Mouse (Mus musculus) kidney, embryonic 15.5 days (tissue): Measurements from ENCODE around the gene Mpped2. TPM values are rescaled to one million over a fixed set of nuclear protein-coding genes. Genes with fewer than 3 reads are reported as not detected.

ENCODE experiments used
- ATAC-seq: fragments of 200-750 bp; cut with Nextera tagmentation; replicated peaks from 2 replicates; pipeline ENCODE4 v1.8.0; 2017; ENCODE audit warnings: moderate TSS enrichment; ENCODE audit not compliant: low FRiP score
- H3K27ac ChIP-seq: fragments of 300-500 bp; sonication (generic); 2 replicates; pipeline ENCODE4 v1.5.1; 2015; ENCODE audit warnings: mild to moderate bottlenecking, inconsistent platforms
- H3K27me3 ChIP-seq: fragments of 300-500 bp; sonication (generic); 2 replicates; pipeline ENCODE4 v1.6.1; 2015; ENCODE audit warnings: inconsistent platforms
- H3K36me3 ChIP-seq: fragments of 300-500 bp; sonication (generic); 2 replicates; pipeline ENCODE4 v1.6.1; 2015; ENCODE audit warnings: inconsistent platforms
- H3K4me1 ChIP-seq: fragments of 300-500 bp; sonication (generic); 2 replicates; pipeline ENCODE4 v1.6.1; 2015; ENCODE audit warnings: inconsistent platforms
- H3K4me2 ChIP-seq: fragments of 300-500 bp; sonication (generic); 2 replicates; pipeline ENCODE4 v1.6.1; 2015; ENCODE audit warnings: moderate library complexity, mild to moderate bottlenecking, inconsistent platforms
- H3K4me3 ChIP-seq: fragments of 300-500 bp; sonication (generic); replicated peaks from 2 replicates; pipeline ENCODE4 v1.5.1; 2015; ENCODE audit warnings: mild to moderate bottlenecking, inconsistent platforms
- H3K9ac ChIP-seq: fragments of 300-500 bp; sonication (generic); 2 replicates; pipeline ENCODE4 v1.6.1; 2015; ENCODE audit warnings: mild to moderate bottlenecking, inconsistent platforms
- H3K9me3 ChIP-seq: fragments of 300-500 bp; sonication (generic); replicated peaks from 2 replicates; pipeline ENCODE4 v1.6.1; 2016; ENCODE audit warnings: inconsistent platforms
- WGBS: fragments of 180-500 bp; shearing (Covaris S2); methylation state at CpG from one replicate; pipeline ENCODE4 v1.1.7; 2015; ENCODE audit warnings: mixed read lengths; 5-methylcytosine and 5-hydroxymethylcytosine counted together
- polyA plus RNA-seq: library from polyadenylated mRNA; unstranded; fragments of >200 nt; fragmentation: Nextera tagmentation; extraction: Ambion mirVana; gene quantifications from 2 replicates; pipeline ENCODE4 v1.2.1, GENCODE M21; 2015

Mpped2 gene
- polyA plus RNA-seq, 1 experiment from 2014 or later = 29.5 TPM

- no peaks in the 10 kb centered on the region for H3K36me3 ChIP-seq
- H3K9ac ChIP-seq = no peak overlapping the region
- no peak for ATAC-seq
- peak overlapping the region; percentile 29 for H3K4me2 ChIP-seq
- no peak overlapping the region for H3K4me3 ChIP-seq
- H3K9me3 ChIP-seq = no peaks in the 10 kb centered on the region
- 0 out of 2 replicates have a peak, but pooled peaks cover 4% of the 10 kb centered on the region for H3K4me1 ChIP-seq
- no peak overlapping the region for H3K27ac ChIP-seq
- H3K27me3 ChIP-seq = no peaks in the 10 kb centered on the region; the same call in 1 of the 2 replicates
- 23% methylated on average over 9 of the region's 9 CpGs for WGBS
Observed at GRCm38 (mm10) chr2:106683185-106683831, 9.8 kb upstream of the Mpped2 start.

GRCm38 (mm10) chr2:106683832-106684231, 9.2 kb upstream of the Mpped2 start:
- H3K9ac ChIP-seq = no peak overlapping the region
- no peak for ATAC-seq
- H3K27ac ChIP-seq = no peak overlapping the region
- H3K4me3 ChIP-seq = no peak overlapping the region
- H3K4me2 ChIP-seq = peak overlapping the region; percentile 29; the same call in 1 of the 2 replicates
- 0 out of 2 replicates have a peak, but pooled peaks cover 4% of the 10 kb centered on the region for H3K4me1 ChIP-seq
- WGBS = 54% methylated on average over 4 of the region's 4 CpGs
- H3K9me3 ChIP-seq = no peaks in the 10 kb centered on the region
- H3K36me3 ChIP-seq = no peaks in the 10 kb centered on the region
- H3K27me3 ChIP-seq = no peaks in the 10 kb centered on the region; the same call in 1 of the 2 replicates

- no peak for ATAC-seq
- H3K4me2 ChIP-seq = peak overlapping the region; percentile 98
Observed at GRCm38 (mm10) chr2:106691753-106692363, 1.2 kb upstream of the Mpped2 start.

GRCm38 (mm10) chr2:106692405-106692782, 675 bp upstream of the Mpped2 start:
- peaks cover 38% of the 10 kb centered on the region for H3K4me1 ChIP-seq
- H3K9ac ChIP-seq = no peak overlapping the region
- H3K4me2 ChIP-seq = peak overlapping the region; percentile 98
- WGBS = 4% methylated on average over 14 of the region's 14 CpGs
- H3K36me3 ChIP-seq = no peaks in the 10 kb centered on the region
- H3K27me3 ChIP-seq = peaks cover 42% of the 10 kb centered on the region
- ATAC-seq = no peak
- H3K27ac ChIP-seq = peak overlapping the region; percentile 90; the same call in 1 of the 2 replicates
- H3K4me3 ChIP-seq = peak overlapping the region; percentile 76
- no peaks in the 10 kb centered on the region for H3K9me3 ChIP-seq

More at GRCm38 (mm10) chr2:106691753-106692363, 1.2 kb upstream of the Mpped2 start:
- Histone ChIP-seq H3K36me3 (no peaks in the 10 kb centered on the region), H3K9me3 (no peaks in the 10 kb centered on the region), H3K27me3 (peaks cover 37% of the 10 kb centered on the region), H3K4me1 (peaks cover 38% of the 10 kb centered on the region), H3K27ac (no peak overlapping the region), H3K4me3 (no peak overlapping the region), H3K9ac (no peak overlapping the region)
- WGBS = 14% methylated on average over 6 of the region's 6 CpGs

- H3K9ac ChIP-seq = peak overlapping the region; percentile 78
- peak overlapping the region; percentile 90 for H3K27ac ChIP-seq
- peak overlapping the region; percentile 76 for H3K4me3 ChIP-seq
- no peaks in the 10 kb centered on the region for H3K36me3 ChIP-seq
- peak overlapping the region; percentile 98 for H3K4me2 ChIP-seq
- no peaks in the 10 kb centered on the region for H3K9me3 ChIP-seq
- WGBS = under 1% methylated on average over 82 of the region's 91 CpGs
- peaks cover 38% of the 10 kb centered on the region for H3K4me1 ChIP-seq
- H3K27me3 ChIP-seq = peaks cover 57% of the 10 kb centered on the region
- ATAC-seq = peak; percentile 75
Observed at GRCm38 (mm10) chr2:106693702-106694566, 865 bp downstream of the Mpped2 start.

GRCm38 (mm10) chr2:106694567-106694885, 1.5 kb downstream of the Mpped2 start:
- ATAC-seq = no peak
- H3K27me3 ChIP-seq = peaks cover 61% of the 10 kb centered on the region
- peak overlapping the region; percentile 76 for H3K4me3 ChIP-seq
- H3K36me3 ChIP-seq = no peaks in the 10 kb centered on the region
- H3K27ac ChIP-seq = peak overlapping the region; percentile 90
- peaks cover 38% of the 10 kb centered on the region for H3K4me1 ChIP-seq
- H3K4me2 ChIP-seq = peak overlapping the region; percentile 98
- WGBS = under 1% methylated on average over 10 of the region's 10 CpGs
- H3K9ac ChIP-seq = peak overlapping the region; percentile 78
- H3K9me3 ChIP-seq = no peaks in the 10 kb centered on the region

- Histone ChIP-seq H3K9ac (peak overlapping the region; percentile 78), H3K9me3 (no peaks in the 10 kb centered on the region), H3K4me2 (peak overlapping the region; percentile 98), H3K27ac (peak overlapping the region; percentile 90), H3K36me3 (no peaks in the 10 kb centered on the region), H3K4me3 (peak overlapping the region; percentile 76), H3K4me1 (peaks cover 38% of the 10 kb centered on the region), H3K27me3 (peaks cover 63% of the 10 kb centered on the region)
- WGBS = 1% methylated on average over 41 of the region's 41 CpGs
- peak; percentile 46 for ATAC-seq
Observed at GRCm38 (mm10) chr2:106694886-106695733, 2.0 kb downstream of the Mpped2 start.

- WGBS = 2% methylated on average over 13 of the region's 13 CpGs
- peaks cover 38% of the 10 kb centered on the region for H3K4me1 ChIP-seq
- H3K27me3 ChIP-seq = peaks cover 59% of the 10 kb centered on the region
- peak overlapping the region; percentile 98 for H3K4me2 ChIP-seq
- no peaks in the 10 kb centered on the region for H3K9me3 ChIP-seq
- no peaks in the 10 kb centered on the region for H3K36me3 ChIP-seq
- H3K27ac ChIP-seq = no peak overlapping the region
- ATAC-seq = no peak
- H3K9ac ChIP-seq = 0 out of 2 replicates have a peak overlapping the region, but pooled peaks have one; percentile 78
- H3K4me3 ChIP-seq = peak overlapping the region; percentile 76
Observed at GRCm38 (mm10) chr2:106695734-106696022, 2.6 kb downstream of the Mpped2 start.

GRCm38 (mm10) chr2:106696372-106696771, 3.3 kb downstream of the Mpped2 start:
- H3K4me2 ChIP-seq = no peak overlapping the region; the same call in 1 of the 2 replicates
- H3K9me3 ChIP-seq = no peaks in the 10 kb centered on the region
- H3K27me3 ChIP-seq = peaks cover 55% of the 10 kb centered on the region
- H3K36me3 ChIP-seq = no peaks in the 10 kb centered on the region
- no peak overlapping the region for H3K27ac ChIP-seq
- H3K4me1 ChIP-seq = peaks cover 38% of the 10 kb centered on the region
- WGBS = 84% methylated on average over 8 of the region's 8 CpGs
- no peak overlapping the region for H3K9ac ChIP-seq
- no peak overlapping the region for H3K4me3 ChIP-seq
- ATAC-seq = no peak

- Histone ChIP-seq H3K36me3 (no peaks in the 10 kb centered on the region), H3K27me3 (no peaks in the 10 kb centered on the region)
Observed at GRCm38 (mm10) chr2:106705664-106706063, 12.6 kb downstream of the Mpped2 start.

GRCm38 (mm10) chr2:106707136-106707535, 14.1 kb downstream of the Mpped2 start:
- WGBS = 98% methylated on average over 2 of the region's 2 CpGs
- Histone ChIP-seq H3K9ac (no peak overlapping the region), H3K27ac (no peak overlapping the region), H3K4me3 (no peak overlapping the region), H3K36me3 (no peaks in the 10 kb centered on the region), H3K4me2 (no peak overlapping the region), H3K9me3 (no peaks in the 10 kb centered on the region), H3K27me3 (0 out of 2 replicates have a peak, but pooled peaks cover 2% of the 10 kb centered on the region), H3K4me1 (peaks cover 32% of the 10 kb centered on the region)
- no peak for ATAC-seq

More at GRCm38 (mm10) chr2:106705664-106706063, 12.6 kb downstream of the Mpped2 start:
- peak; percentile 52 for ATAC-seq
- 50% methylated on average over 5 of the region's 5 CpGs for WGBS
- H3K4me3 ChIP-seq = no peak overlapping the region
- H3K4me2 ChIP-seq = no peak overlapping the region
- peaks cover 19% of the 10 kb centered on the region for H3K4me1 ChIP-seq
- H3K9ac ChIP-seq = no peak overlapping the region
- no peaks in the 10 kb centered on the region for H3K9me3 ChIP-seq
- H3K27ac ChIP-seq = no peak overlapping the region
